Mouse (Mus musculus) cerebellum, adult 2 months (tissue): ENCODE measurements around the gene Serinc2. TPM values are rescaled to one million over a fixed set of nuclear protein-coding genes. Genes with fewer than 3 reads are reported as not detected.

Source experiments
- DNase-seq, 2 experiments: peaks; one replicate each; pipeline ENCODE4 v3.0.0; 2021
- H3K27ac ChIP-seq: fragments of 200-500 bp; 2 replicates; pipeline ENCODE4 v1.5.1; 2012; ENCODE audit warnings: low read length, control low read depth, inconsistent platforms; ENCODE audit not compliant: insufficient read depth
- H3K27me3 ChIP-seq: fragments of 200-500 bp; 2 replicates; pipeline ENCODE4 v1.6.1; 2012; ENCODE audit warnings: inconsistent platforms, mild to moderate bottlenecking, low read length, moderate library complexity; ENCODE audit not compliant: control insufficient read depth, insufficient read depth
- H3K4me1 ChIP-seq: fragments of 200-500 bp; 2 replicates; pipeline ENCODE4 v1.6.1; 2011; ENCODE audit warnings: low read length; ENCODE audit not compliant: control insufficient read depth, insufficient read depth
- H3K4me3 ChIP-seq: fragments of 200-500 bp; replicated peaks from 2 replicates; pipeline ENCODE3; 2011; ENCODE audit warnings: mild to moderate bottlenecking, low read depth, low read length, control low read depth; ENCODE audit not compliant: insufficient read depth
- CTCF ChIP-seq: fragments of 200-500 bp; IDR thresholded peaks from 2 replicates; pipeline ENCODE4 v1.5.1; 2011; ENCODE audit warnings: low read depth, mild to moderate bottlenecking, control low read depth, low read length, moderate library complexity, borderline replicate concordance; ENCODE audit not compliant: insufficient read depth
- POLR2A ChIP-seq: fragments of 200-500 bp; IDR thresholded peaks from 2 replicates; pipeline ENCODE4 v1.6.1; 2011; ENCODE audit warnings: low read length, control low read depth, borderline replicate concordance; ENCODE audit not compliant: insufficient read depth
- WGBS: fragments of 180-500 bp; shearing (Covaris S2); methylation state at CpG from one replicate; pipeline ENCODE4 v1.1.7; 2018; 5-methylcytosine and 5-hydroxymethylcytosine counted together
- polyA plus RNA-seq: library from polyadenylated mRNA; depleted of rRNA; stranded (reverse); fragments of >200 nt; gene quantifications from 2 replicates; pipeline ENCODE4 v1.2.3, GENCODE M21; 2012

The Serinc2 gene
- polyA plus RNA-seq, 1 experiment, result 39.6 TPM

DNA sequence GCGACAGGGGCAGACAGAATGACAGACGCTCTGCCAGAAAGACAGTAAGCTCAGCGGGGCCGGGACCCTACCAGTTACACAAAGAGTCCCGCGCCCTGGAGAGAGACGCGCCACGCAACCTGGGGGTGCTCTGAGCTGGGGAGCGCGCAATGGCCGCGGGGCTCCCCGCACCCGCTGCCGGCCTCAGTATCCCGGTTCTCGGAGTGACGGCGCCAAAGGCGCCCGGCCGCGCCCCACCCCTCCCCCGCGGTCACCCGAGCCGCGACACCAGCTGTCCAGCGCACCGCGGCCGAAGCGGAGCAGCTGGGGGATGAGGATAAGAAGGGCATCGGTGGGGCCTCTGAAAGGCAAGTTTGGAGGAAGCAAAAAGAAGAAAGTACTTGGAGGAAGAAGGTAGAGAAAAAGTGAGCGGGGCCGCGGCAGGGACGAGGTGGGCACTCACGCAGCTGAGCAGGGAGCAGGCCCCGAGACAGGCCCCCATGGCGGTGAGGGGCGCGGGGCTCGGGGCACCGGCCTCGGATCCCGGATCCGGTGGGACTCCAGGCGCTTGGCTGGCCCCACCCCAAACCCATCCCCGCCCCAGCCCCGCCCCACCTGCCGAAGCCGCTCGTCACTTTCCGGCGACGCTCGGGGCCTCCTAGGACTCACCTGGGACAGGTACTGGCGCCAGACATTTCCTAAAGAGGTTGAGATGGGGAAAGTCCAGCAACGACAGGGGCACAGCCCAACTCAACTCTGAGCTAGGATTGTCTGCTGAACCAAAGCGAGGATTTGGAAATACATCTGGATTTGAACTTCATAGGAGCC, 3.8 kb downstream of the Serinc2 start:
- WGBS, result 2% methylated on average over 61 of the region's 62 CpGs
- TF ChIP-seq CTCF (no peak), POLR2A (0 out of 2 replicates have a peak, but pooled peaks have one; percentile 17)

DNA sequence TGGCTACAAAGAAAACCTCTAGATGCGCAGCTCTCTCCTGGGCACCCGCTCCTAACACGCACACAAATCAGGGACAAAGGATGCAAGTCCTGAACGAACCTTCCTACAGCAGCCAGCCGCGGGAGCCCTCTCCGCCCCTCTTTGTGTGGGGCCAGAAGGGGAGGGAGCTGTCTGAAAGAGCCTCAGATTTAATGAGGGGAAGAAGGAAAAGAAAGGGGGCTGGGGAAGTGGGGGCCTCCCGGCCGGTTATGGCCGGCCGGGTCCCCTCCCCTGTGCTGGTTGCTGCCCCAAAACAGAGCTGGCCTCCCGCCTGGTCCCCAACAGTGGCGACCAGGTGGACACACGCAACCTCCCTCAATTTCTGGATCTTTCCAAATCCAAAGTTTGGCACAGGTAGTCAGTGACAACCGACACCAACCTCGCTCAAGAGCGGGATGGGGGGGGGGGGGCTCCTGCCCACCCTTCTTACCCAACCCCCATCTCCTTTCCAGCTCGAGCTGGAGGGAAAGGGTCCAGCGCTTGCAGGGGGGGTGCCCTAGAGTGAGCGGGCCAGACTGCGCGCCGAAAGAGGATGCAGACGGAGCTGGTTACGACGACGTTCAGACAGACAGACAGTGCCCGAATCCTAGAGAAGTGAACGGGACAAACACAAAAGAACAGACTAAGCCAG, 4.5 kb downstream of the Serinc2 start:
- no peaks in the 10 kb centered on the region for H3K27me3 ChIP-seq
- H3K4me1 ChIP-seq, result peaks cover 25% of the 10 kb centered on the region
- H3K27ac ChIP-seq, result peak overlapping the region; percentile 79
- under 1% methylated on average over 29 of the region's 29 CpGs for WGBS
- peak; percentile 80 to 86 for DNase-seq
- TF ChIP-seq POLR2A, result no peak
- TF ChIP-seq CTCF, result no peak
- H3K4me3 ChIP-seq, result peak overlapping the region; percentile 82

More for the DNA sequence above, 3.8 kb downstream of the Serinc2 start:
- DNase-seq, result peak; percentile 76 to 83
- H3K27ac ChIP-seq, result peak overlapping the region; percentile 79
- no peaks in the 10 kb centered on the region for H3K27me3 ChIP-seq
- H3K4me1 ChIP-seq, result peaks cover 19% of the 10 kb centered on the region
- peak overlapping the region; percentile 82 for H3K4me3 ChIP-seq

DNA sequence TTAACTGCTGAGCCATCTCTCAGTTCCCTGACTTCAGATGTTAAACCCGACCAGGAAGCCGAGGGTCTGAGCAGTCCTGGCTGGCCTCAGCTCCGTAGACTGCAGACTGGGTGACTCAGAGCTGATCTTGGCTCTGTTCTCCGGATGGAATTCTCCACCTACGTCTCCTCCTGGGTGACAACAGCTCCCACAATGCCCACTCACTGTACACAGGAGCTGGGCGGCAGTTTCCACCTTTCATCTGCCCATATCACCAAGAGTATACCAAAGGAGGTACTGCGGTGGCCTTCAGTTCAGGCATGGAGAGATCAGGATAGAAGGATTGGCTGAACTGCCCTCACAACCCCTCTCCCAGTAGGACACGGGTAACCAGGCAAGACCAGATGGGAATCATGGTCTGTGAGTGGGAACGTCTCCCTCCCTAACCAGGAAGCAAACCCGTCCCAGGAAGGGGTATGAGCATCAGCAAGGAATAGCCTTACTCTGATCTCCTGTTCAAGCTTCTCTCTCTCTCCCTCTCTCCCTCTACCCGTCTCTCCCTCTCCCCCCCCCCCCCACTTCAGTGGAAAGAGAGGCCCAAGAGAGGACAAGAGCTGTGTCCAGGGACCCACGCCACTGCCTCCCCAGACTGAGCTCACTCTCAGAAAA, 5.2 kb downstream of the Serinc2 start:
- H3K4me3 ChIP-seq, result peak overlapping the region; percentile 82
- no peaks in the 10 kb centered on the region for H3K27me3 ChIP-seq
- no peak for TF ChIP-seq CTCF
- TF ChIP-seq POLR2A, result peak; percentile 65; the same call in 1 of the 2 replicates
- H3K27ac ChIP-seq, result peak overlapping the region; percentile 79
- peaks cover 29% of the 10 kb centered on the region for H3K4me1 ChIP-seq
- DNase-seq, result peak; percentile 85 to 91
- WGBS, result 4% methylated on average over 12 of the region's 12 CpGs

DNA sequence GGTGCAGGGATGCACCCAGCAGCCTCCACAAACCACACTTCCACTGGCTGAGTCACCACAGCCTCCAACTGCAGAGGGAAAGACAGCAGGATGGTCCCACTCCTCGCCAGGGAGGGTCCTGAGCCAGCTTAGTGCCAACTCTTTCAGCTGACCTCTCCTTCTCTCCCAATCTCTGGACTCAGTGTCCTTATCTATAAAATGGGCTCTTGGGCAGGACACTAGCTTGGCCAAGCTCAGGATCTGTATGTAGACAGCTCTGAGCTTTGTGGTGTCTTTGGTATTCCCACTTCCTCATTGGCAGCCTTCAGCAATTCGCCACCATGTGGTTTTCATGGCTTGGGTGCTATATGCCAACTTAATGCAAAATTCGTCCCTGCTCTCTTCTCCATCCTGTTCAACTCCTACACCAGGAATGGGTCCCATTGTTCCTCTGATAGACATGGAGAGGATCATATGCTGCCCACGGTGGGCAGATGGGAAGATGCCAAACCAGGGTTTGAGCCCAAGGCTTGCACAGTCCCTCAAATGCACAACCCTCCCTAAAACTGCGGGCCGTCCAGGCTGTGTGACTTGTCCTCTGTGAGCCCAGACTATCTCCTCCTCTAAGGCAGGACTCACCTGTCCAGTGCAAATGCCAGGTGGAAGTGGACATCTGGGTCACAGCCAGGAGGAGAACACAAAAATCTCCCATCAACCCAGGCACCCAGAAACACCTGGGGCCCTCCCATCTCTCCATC, 8.2 kb downstream of the Serinc2 start:
- no peak overlapping the region for H3K4me3 ChIP-seq
- DNase-seq, result no peak
- TF ChIP-seq POLR2A (no peak), CTCF (no peak)
- WGBS, result 45% methylated on average over 6 of the region's 6 CpGs
- peaks cover 26% of the 10 kb centered on the region for H3K4me1 ChIP-seq
- peak overlapping the region; percentile 5 for H3K27ac ChIP-seq
- no peaks in the 10 kb centered on the region for H3K27me3 ChIP-seq

DNA sequence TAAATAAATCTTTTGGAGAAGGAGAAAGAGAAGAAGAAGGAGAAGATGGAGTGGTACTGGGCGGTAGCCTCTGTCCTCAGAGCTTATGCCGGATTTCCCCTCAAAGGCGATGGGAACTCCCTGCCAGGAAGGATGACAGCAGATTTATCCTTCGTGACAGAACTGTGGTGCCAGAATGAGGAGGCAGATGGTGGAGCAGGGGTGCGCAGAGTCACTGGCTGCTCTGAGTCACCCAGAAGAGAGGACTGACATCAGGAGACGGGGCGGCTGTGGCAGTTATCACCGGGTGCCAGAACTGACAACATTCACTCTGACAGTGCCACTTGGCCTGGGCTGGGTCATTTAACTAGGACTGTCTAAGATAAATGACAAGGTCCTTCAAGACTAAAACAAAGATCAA, 8.9 kb downstream of the Serinc2 start:
- TF ChIP-seq CTCF, result no peak
- no peak for TF ChIP-seq POLR2A
- Histone ChIP-seq H3K4me1 (peaks cover 27% of the 10 kb centered on the region), H3K4me3 (no peak overlapping the region), H3K27me3 (no peaks in the 10 kb centered on the region), H3K27ac (peak overlapping the region; percentile 5)
- WGBS, result 17% methylated on average over 8 of the region's 8 CpGs
- DNase-seq, result peak; percentile 83 to 93

DNA sequence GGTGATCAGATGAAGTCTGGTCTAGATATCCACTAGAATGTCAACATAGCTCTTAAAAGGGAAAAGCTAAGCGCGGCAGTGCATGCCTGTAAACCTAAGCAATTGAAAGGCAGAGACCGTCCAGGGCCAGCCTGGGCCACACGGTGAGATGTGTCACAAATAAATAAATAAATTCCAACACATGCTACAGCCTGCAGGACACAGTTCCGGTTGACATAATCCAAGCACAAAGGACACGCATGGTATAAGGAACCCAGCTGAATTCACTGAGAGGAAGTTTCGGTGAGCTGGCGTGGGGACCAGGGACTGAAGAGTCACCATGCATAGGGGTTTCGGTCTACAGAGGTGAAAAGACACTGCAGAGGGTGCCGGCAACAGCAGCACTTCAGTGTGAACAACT, 10.3 kb downstream of the Serinc2 start:
- DNase-seq, result peak in 1 of 2 experiments; percentile 56
- TF ChIP-seq POLR2A (no peak), CTCF (no peak)
- H3K27me3 ChIP-seq, result no peaks in the 10 kb centered on the region
- peaks cover 32% of the 10 kb centered on the region for H3K4me1 ChIP-seq
- H3K4me3 ChIP-seq, result no peak overlapping the region
- 58% methylated on average over 10 of the region's 10 CpGs for WGBS
- peak overlapping the region; percentile 46; the same call in 1 of the 2 replicates for H3K27ac ChIP-seq

DNA sequence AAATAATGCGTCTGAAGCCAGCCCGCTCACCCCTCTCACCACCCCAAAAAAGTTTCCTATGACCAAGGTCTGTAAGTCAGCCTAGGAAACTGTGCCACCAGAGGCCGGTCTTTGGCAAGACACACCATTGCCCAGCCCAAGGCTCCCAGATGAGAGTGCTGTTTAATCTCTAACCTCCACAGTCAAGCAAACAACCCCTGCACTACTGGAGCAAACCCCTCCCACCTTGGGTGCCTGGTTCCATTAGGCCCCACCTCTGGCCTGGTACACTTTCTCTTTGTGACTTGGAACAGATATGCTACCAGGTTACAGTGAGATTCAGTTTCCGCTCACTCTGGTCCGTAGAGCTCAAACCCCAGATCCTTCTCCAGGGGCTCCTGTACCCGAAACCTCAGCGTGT, 11.9 kb downstream of the Serinc2 start:
- H3K4me1 ChIP-seq, result peaks cover 32% of the 10 kb centered on the region
- H3K4me3 ChIP-seq, result no peak overlapping the region
- no peaks in the 10 kb centered on the region for H3K27me3 ChIP-seq
- H3K27ac ChIP-seq, result no peak overlapping the region
- TF ChIP-seq POLR2A (no peak), CTCF (no peak)
- DNase-seq, result no peak
- WGBS, result 93% methylated on average over 7 of the region's 7 CpGs
